Comparison of ENCODE assay signal across 8 mouse cellular contexts in the genomic region with DNA sequence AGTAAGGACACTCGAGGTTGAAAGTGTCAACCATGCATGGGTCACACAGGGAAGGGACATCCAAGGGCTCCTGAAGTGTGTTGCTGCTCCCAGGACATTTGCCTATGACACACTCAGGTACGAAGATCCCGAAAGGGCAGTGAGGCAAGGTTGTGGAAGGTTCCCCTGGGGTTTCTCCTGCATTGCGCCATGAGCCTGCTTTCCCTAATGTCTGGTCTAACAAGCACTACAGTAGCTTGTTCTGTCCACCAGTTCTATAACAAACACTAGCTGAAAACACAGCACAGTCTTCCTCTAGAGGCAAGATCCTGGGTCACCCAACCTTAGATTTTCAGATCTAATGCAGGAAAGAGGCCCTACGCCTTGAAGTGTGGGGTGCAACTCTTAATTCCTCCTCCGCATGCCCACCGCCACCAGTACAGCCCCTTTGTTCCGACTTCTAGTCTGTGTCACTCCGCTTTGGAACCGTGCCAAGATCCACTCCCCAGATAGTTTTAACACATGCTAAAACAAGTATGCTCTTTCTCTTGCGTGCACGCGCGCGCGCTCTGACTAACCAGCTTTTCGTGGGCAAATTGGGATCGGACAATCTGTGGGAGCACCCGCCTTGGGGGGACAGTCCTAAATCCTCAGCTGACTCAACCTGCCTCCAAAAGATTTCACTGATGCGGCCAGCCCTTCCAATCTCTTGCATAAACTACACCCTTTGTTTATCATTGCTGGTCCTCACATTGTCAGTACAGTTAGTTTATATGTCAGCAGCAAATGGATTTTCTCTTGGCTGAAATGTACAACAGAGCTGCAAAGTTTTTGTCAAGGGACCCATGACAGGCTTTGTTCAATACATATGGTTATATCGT. TPM values are rescaled to one million over a fixed set of nuclear protein-coding genes. Genes with fewer than 3 reads are reported as not detected.
DNase-seq lines count a peak whose midpoint lies in the region; ATAC-seq lines count a peak whose summit lies in the region.

No protein-coding gene starts in this region.

- H3K36me3 ChIP-seq in kidney, embryonic 16.5 days (ENCODE audit: insufficient read depth, low read length) = no peaks in the 10 kb centered on the region
- H3K36me3 ChIP-seq in limb, embryonic 13.5 days = no peaks in the 10 kb centered on the region

- no peak overlapping the region; the same call in 1 of the 2 replicates for H3K4me2 ChIP-seq in kidney, embryonic 16.5 days (replicated peaks; ENCODE audit: low read depth, low read length)
- H3K4me2 ChIP-seq in limb, embryonic 13.5 days (replicated peaks) = peak overlapping the region; percentile 37

- 61% methylated on average over 21 of the region's 21 CpGs for WGBS in kidney, embryonic 16.5 days
- WGBS in limb, embryonic 13.5 days = 55% methylated on average over 21 of the region's 21 CpGs

- no peak overlapping the region for H3K4me3 ChIP-seq in kidney, embryonic 16.5 days (ENCODE audit: low read length)
- H3K4me3 ChIP-seq in brown adipose tissue, adult 24 weeks (ENCODE audit: insufficient read depth, low read depth, low read length) = peak overlapping the region; percentile 31
- H3K4me3 ChIP-seq in limb, embryonic 13.5 days = no peak overlapping the region

- H3K4me1 ChIP-seq in kidney, embryonic 16.5 days (ENCODE audit: insufficient read depth, low read length) = peaks cover 27% of the 10 kb centered on the region
- H3K4me1 ChIP-seq in brown adipose tissue, adult 24 weeks (ENCODE audit: control insufficient read depth, insufficient read depth, insufficient read length, low read length) = peaks cover 10% of the 10 kb centered on the region; the same call in 1 of the 2 replicates
- peaks cover 28% of the 10 kb centered on the region for H3K4me1 ChIP-seq in limb, embryonic 13.5 days

- H3K9ac ChIP-seq in kidney, embryonic 16.5 days (replicated peaks; ENCODE audit: low read length) = peak overlapping the region; percentile 33; the same call in 1 of the 2 replicates
- no peak overlapping the region for H3K9ac ChIP-seq in limb, embryonic 13.5 days

- DNase-seq in kidney, adult 18-20 months = no peak
- DNase-seq in heart, adult 9 months (ENCODE audit: low spot score in 2 of 2) = peak; percentile 49 to 51
- peak; percentile 41 to 48 for DNase-seq in urinary bladder, postnatal 36 days (ENCODE audit: low spot score in 2 of 2)
- no peak for DNase-seq in spleen, postnatal 36 days (ENCODE audit: low spot score in 2 of 2)
- DNase-seq in cerebellum, postnatal 36 days = no peak

- 0 out of 2 replicates have a peak overlapping the region, but pooled peaks have one; percentile 22 for H3K27ac ChIP-seq in kidney, embryonic 16.5 days (ENCODE audit: low read length)
- no peak overlapping the region for H3K27ac ChIP-seq in brown adipose tissue, adult 24 weeks (replicated peaks; ENCODE audit: low read depth, low read length)
- no peak overlapping the region for H3K27ac ChIP-seq in limb, embryonic 13.5 days

- H3K27me3 ChIP-seq in kidney, embryonic 16.5 days (ENCODE audit: insufficient read depth, low read length) = no peaks in the 10 kb centered on the region
- no peaks in the 10 kb centered on the region for H3K27me3 ChIP-seq in limb, embryonic 13.5 days

- H3K9me3 ChIP-seq in kidney, embryonic 16.5 days (ENCODE audit: low read length) = no peaks in the 10 kb centered on the region
- no peaks in the 10 kb centered on the region for H3K9me3 ChIP-seq in limb, embryonic 13.5 days

- no peak for ATAC-seq in kidney, embryonic 16.5 days (ENCODE audit: low FRiP score, low TSS enrichment)
- ATAC-seq in limb, embryonic 13.5 days (ENCODE audit: low FRiP score, low read depth) = no peak; the same call in 1 of the 2 replicates

RNA-seq across cellular contexts. Expression of a gene that starts 10.0 kb away (rescaled TPM):
- 1.5 and 1.6 TPM in 2 replicates for polyA plus RNA-seq in kidney, embryonic 16.5 days (2015; fragmentation: Nextera tagmentation; extraction: Ambion mirVana)
- 1.6 and 1.9 TPM in 2 replicates for polyA plus RNA-seq in brown adipose tissue, adult 24 weeks (2012; ENCODE audit: insufficient read depth, insufficient read length, missing spikeins)
- polyA plus RNA-seq in limb, embryonic 13.5 days (2015; fragmentation: Nextera tagmentation; extraction: Ambion mirVana) = 2.8 and 3.3 TPM in 2 replicates

RNA-seq across cellular contexts. Expression of a gene that starts 23.8 kb away (rescaled TPM):
- 288 and 300 TPM in 2 replicates for polyA plus RNA-seq in kidney, embryonic 16.5 days (2015; fragmentation: Nextera tagmentation; extraction: Ambion mirVana)
- 3,235 and 3,446 TPM in 2 replicates for polyA plus RNA-seq in brown adipose tissue, adult 24 weeks (2012; ENCODE audit: insufficient read depth, insufficient read length, missing spikeins)
- 206 and 218 TPM in 2 replicates for polyA plus RNA-seq in limb, embryonic 13.5 days (2015; fragmentation: Nextera tagmentation; extraction: Ambion mirVana)

RNA-seq across cellular contexts. Expression of a gene that starts 49.3 kb away (rescaled TPM):
- polyA plus RNA-seq in kidney, embryonic 16.5 days (2015; fragmentation: Nextera tagmentation; extraction: Ambion mirVana) = not detected in 2 replicates
- not detected in 2 replicates for polyA plus RNA-seq in brown adipose tissue, adult 24 weeks (2012; ENCODE audit: insufficient read depth, insufficient read length, missing spikeins)
- 0.24 TPM in 1 of 2 replicates, not detected in the other for polyA plus RNA-seq in limb, embryonic 13.5 days (2015; fragmentation: Nextera tagmentation; extraction: Ambion mirVana)

Comparison
In these comparisons a context has a peak if more than half of its experiments do, and no peak if none do; other contexts are left out.
1. DNase-seq: peak in heart, adult 9 months (2 of 2) and urinary bladder, postnatal 36 days (2 of 2); none in kidney, adult 18-20 months (single experiment), spleen, postnatal 36 days (0 of 2) and cerebellum, postnatal 36 days (0 of 2).
2. RNA of a gene that starts 23.8 kb away (polyA plus RNA-seq): 3,235 to 3,446 TPM in brown adipose tissue, adult 24 weeks; 288 to 300 TPM in kidney, embryonic 16.5 days and 206 to 218 TPM in limb, embryonic 13.5 days; every median in the first group is over 10 times any median in the second.